Mouse (Mus musculus) kidney, adult 2 months (tissue): ENCODE results near the gene Tspan14.

Experiments used
- CTCF ChIP-seq: fragments of 200-500 bp; conservative IDR thresholded peaks from 2 replicates; pipeline ENCODE4 v1.5.1; 2011; ENCODE audit warnings: low read depth, mild to moderate bottlenecking, control low read depth, low read length, moderate library complexity, mixed read lengths; ENCODE audit not compliant: insufficient read depth, insufficient read length
- POLR2A ChIP-seq: fragments of 200-500 bp; IDR thresholded peaks from one replicate; pipeline ENCODE4 v1.6.1; 2011; ENCODE audit warnings: low read depth, low read length, control low read depth

DNA sequence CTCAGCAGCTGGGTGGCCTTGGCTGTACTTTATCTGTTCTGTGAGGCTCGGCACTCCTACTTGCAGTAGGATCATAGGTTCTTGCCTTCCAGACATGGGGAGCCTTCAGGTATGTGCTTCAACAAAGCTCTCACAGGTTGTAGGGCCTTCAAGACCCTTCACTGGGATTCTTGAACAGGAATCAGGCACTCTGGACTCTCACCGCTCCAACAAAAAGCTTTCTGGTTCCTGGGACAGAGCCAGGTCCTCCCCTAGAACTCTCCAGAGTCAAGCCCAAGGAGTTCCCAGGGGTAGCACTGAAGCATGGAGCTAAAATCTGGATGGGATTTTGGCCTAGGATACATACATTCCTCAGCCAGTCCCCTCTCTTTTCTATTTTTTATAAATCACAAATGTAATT is 77.4 kb downstream of the Tspan14 start:
- TF ChIP-seq CTCF, result no peak
- TF ChIP-seq POLR2A, result no peak
